Mouse (Mus musculus): ENCODE measurements around the gene Lin7c. TPM values are rescaled to one million over a fixed set of nuclear protein-coding genes. Genes with fewer than 3 reads are reported as not detected.

Gene Lin7c
- polyA plus RNA-seq, 2 experiments: 7.2 to 17.3 TPM

- TF ChIP-seq CTCF (IDR thresholded peaks at IDR 0.05; ENCODE audit: low read depth) (no peak), EP300 (IDR thresholded peaks at IDR 0.05; ENCODE audit: low read depth) (no peak)
- Histone ChIP-seq H3K27ac (no peak overlapping the region), H3K36me3 (replicated peaks; ENCODE audit: control insufficient read depth, insufficient read depth, low read depth) (no peaks in the 10 kb centered on the region), H3K4me3 (ENCODE audit: insufficient read depth in 1 of 2, low read depth in 2 of 2, low read length in 2 of 2) (no peak overlapping the region), H3K4me2 (ENCODE audit: low read depth) (no peak overlapping the region), H3K9me3 (ENCODE audit: control insufficient read depth, low read length) (no peaks in the 10 kb centered on the region), H3K9ac (replicated peaks) (no peak overlapping the region), H3K27me3 (ENCODE audit: control insufficient read depth, insufficient read depth, low read length) (no peaks in the 10 kb centered on the region), H3K4me1 (replicated peaks; ENCODE audit: control insufficient read depth in 2 of 2, insufficient read depth in 2 of 2, low read length in 1 of 2) (peaks cover 17 to 21% of the 10 kb centered on the region in 2 experiments)
- 74% methylated on average over 3 of the region's 3 CpGs for WGBS (ENCODE audit: insufficient replicate concordance)
- DNase-seq (ENCODE audit: low read depth in 3 of 3, low spot score in 3 of 3) (no peak), ATAC-seq (ENCODE audit: insufficient read depth) (no peak)
Measured at GRCm38 (mm10) chr2:109923945-109924344, 33.3 kb downstream of the Lin7c start.

GRCm38 (mm10) chr2:109926984-109927383 lies 36.3 kb downstream of the Lin7c start:
- H3K27ac ChIP-seq: no peak overlapping the region
- no peak overlapping the region for H3K4me2 ChIP-seq (ENCODE audit: low read depth)
- DNase-seq (ENCODE audit: low read depth in 3 of 3, low spot score in 3 of 3) (no peak), ATAC-seq (ENCODE audit: insufficient read depth) (no peak)
- no peak for TF ChIP-seq CTCF (IDR thresholded peaks at IDR 0.05; ENCODE audit: low read depth)
- no peak for TF ChIP-seq EP300 (IDR thresholded peaks at IDR 0.05; ENCODE audit: low read depth)
- no peaks in the 10 kb centered on the region for H3K27me3 ChIP-seq (ENCODE audit: control insufficient read depth, insufficient read depth, low read length)
- peaks cover 3 to 9% of the 10 kb centered on the region in 2 experiments; a peak in 3 of 4 replicates for H3K4me1 ChIP-seq (replicated peaks; ENCODE audit: control insufficient read depth in 2 of 2, insufficient read depth in 2 of 2, low read length in 1 of 2)
- no peak overlapping the region for H3K4me3 ChIP-seq (ENCODE audit: insufficient read depth in 1 of 2, low read depth in 2 of 2, low read length in 2 of 2)
- no peaks in the 10 kb centered on the region for H3K36me3 ChIP-seq (replicated peaks; ENCODE audit: control insufficient read depth, insufficient read depth, low read depth)
- 82% methylated on average over 4 of the region's 4 CpGs for WGBS (ENCODE audit: insufficient replicate concordance)
- H3K9ac ChIP-seq (replicated peaks): no peak overlapping the region
- H3K9me3 ChIP-seq (ENCODE audit: control insufficient read depth, low read length): no peaks in the 10 kb centered on the region

GRCm38 (mm10) chr2:109927446-109927845 lies 36.8 kb downstream of the Lin7c start:
- DNase-seq (ENCODE audit: low read depth in 3 of 3, low spot score in 3 of 3): no peak
- ATAC-seq (ENCODE audit: insufficient read depth): no peak
- peaks cover 3 to 9% of the 10 kb centered on the region in 2 experiments; a peak in 3 of 4 replicates for H3K4me1 ChIP-seq (replicated peaks; ENCODE audit: control insufficient read depth in 2 of 2, insufficient read depth in 2 of 2, low read length in 1 of 2)
- WGBS (ENCODE audit: insufficient replicate concordance): 75% methylated on average over 7 of the region's 7 CpGs
- no peak overlapping the region for H3K9ac ChIP-seq (replicated peaks)
- H3K4me2 ChIP-seq (ENCODE audit: low read depth): no peak overlapping the region
- H3K27me3 ChIP-seq (ENCODE audit: control insufficient read depth, insufficient read depth, low read length): no peaks in the 10 kb centered on the region
- no peak for TF ChIP-seq EP300 (IDR thresholded peaks at IDR 0.05; ENCODE audit: low read depth)
- no peak for TF ChIP-seq CTCF (IDR thresholded peaks at IDR 0.05; ENCODE audit: low read depth)
- no peak overlapping the region for H3K4me3 ChIP-seq (ENCODE audit: insufficient read depth in 1 of 2, low read depth in 2 of 2, low read length in 2 of 2)
- no peaks in the 10 kb centered on the region for H3K36me3 ChIP-seq (replicated peaks; ENCODE audit: control insufficient read depth, insufficient read depth, low read depth)
- H3K27ac ChIP-seq: no peak overlapping the region
- H3K9me3 ChIP-seq (ENCODE audit: control insufficient read depth, low read length): no peaks in the 10 kb centered on the region

- Histone ChIP-seq H3K4me1 (replicated peaks; ENCODE audit: control insufficient read depth in 2 of 2, insufficient read depth in 2 of 2, low read length in 1 of 2) (peaks cover 3 to 9% of the 10 kb centered on the region in 2 experiments; a peak in 3 of 4 replicates), H3K27me3 (ENCODE audit: control insufficient read depth, insufficient read depth, low read length) (no peaks in the 10 kb centered on the region), H3K4me2 (ENCODE audit: low read depth) (no peak overlapping the region), H3K9me3 (ENCODE audit: control insufficient read depth, low read length) (no peaks in the 10 kb centered on the region), H3K36me3 (replicated peaks; ENCODE audit: control insufficient read depth, insufficient read depth, low read depth) (no peaks in the 10 kb centered on the region), H3K4me3 (ENCODE audit: insufficient read depth in 1 of 2, low read depth in 2 of 2, low read length in 2 of 2) (no peak overlapping the region), H3K27ac (no peak overlapping the region), H3K9ac (replicated peaks) (no peak overlapping the region)
- no peak for ATAC-seq (ENCODE audit: insufficient read depth)
- TF ChIP-seq EP300 (IDR thresholded peaks at IDR 0.05; ENCODE audit: low read depth) (no peak), CTCF (IDR thresholded peaks at IDR 0.05; ENCODE audit: low read depth) (no peak)
- DNase-seq (ENCODE audit: low read depth in 3 of 3, low spot score in 3 of 3): no peak
Measured at GRCm38 (mm10) chr2:109927876-109928275, 37.2 kb downstream of the Lin7c start.

- no peak for ATAC-seq (ENCODE audit: insufficient read depth)
- 70% methylated on average over 4 of the region's 4 CpGs for WGBS (ENCODE audit: insufficient replicate concordance)
- no peak overlapping the region for H3K27ac ChIP-seq
Measured at GRCm38 (mm10) chr2:109928791-109929190, 38.1 kb downstream of the Lin7c start.

More at GRCm38 (mm10) chr2:109928791-109929190, 38.1 kb downstream of the Lin7c start:
- Histone ChIP-seq H3K9ac (replicated peaks) (no peak overlapping the region), H3K27me3 (ENCODE audit: control insufficient read depth, insufficient read depth, low read length) (no peaks in the 10 kb centered on the region), H3K36me3 (replicated peaks; ENCODE audit: control insufficient read depth, insufficient read depth, low read depth) (no peaks in the 10 kb centered on the region), H3K9me3 (ENCODE audit: control insufficient read depth, low read length) (no peaks in the 10 kb centered on the region), H3K4me2 (ENCODE audit: low read depth) (no peak overlapping the region), H3K4me3 (ENCODE audit: insufficient read depth in 1 of 2, low read depth in 2 of 2, low read length in 2 of 2) (no peak overlapping the region), H3K4me1 (replicated peaks; ENCODE audit: control insufficient read depth in 2 of 2, insufficient read depth in 2 of 2, low read length in 1 of 2) (peaks cover 3 to 11% of the 10 kb centered on the region in 2 experiments; a peak in 3 of 4 replicates)
- TF ChIP-seq EP300 (IDR thresholded peaks at IDR 0.05; ENCODE audit: low read depth) (no peak), CTCF (IDR thresholded peaks at IDR 0.05; ENCODE audit: low read depth) (no peak)
- DNase-seq (ENCODE audit: low read depth in 3 of 3, low spot score in 3 of 3): no peak
